Mouse (Mus musculus): ENCODE results near the gene Apol8. TPM values are rescaled to one million over a fixed set of nuclear protein-coding genes. Genes with fewer than 3 reads are reported as not detected.

Gene Apol8
- total and polyA plus RNA-seq, 2 experiments from 2014 or later, result 0.36 TPM; not detected in 1

DNA sequence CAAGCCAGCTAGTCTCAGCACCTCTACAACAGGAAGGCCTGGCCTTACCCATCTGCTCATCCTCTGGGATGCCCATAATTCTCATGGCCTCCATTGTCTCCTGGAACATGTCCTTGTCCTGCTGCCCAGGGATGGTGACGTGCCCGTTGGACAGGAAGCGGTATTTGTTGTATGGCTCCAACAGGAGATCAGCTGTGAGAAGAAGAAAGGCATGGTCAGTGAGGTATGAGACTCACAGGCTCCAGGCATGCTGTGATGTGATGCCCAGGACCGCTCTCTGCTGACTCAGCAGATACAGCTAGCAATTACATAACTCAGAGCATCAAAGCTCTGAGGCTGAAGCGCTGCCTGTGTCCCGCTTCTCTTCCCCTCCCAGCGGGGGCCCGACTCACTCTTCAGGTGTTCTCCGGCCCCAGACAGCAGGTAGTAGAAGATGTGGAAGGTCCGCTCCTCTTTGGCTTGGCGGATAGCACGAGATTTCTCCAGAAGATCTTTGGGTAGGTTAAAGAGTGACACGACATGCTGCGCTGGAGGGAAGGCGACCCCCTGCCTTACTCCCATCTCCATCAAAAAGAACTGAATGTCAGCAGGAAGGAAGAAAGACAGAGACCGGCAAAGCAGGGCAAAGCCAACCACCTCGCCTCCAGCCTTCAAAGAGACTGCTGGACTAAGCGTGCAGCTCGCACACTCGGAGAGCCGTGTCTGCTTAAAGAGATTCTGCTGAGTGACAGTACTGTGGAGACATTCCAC is 34.0 kb upstream of the Apol8 start:
- H3K9me3 ChIP-seq (ENCODE audit: low read length), result no peaks in the 10 kb centered on the region
- DNase-seq (ENCODE audit: low spot score), result no peak
- no peak for ATAC-seq (ENCODE audit: low FRiP score)
- H3K4me2 ChIP-seq (ENCODE audit: low read depth, low read length, poor library complexity, severe bottlenecking), result no peak overlapping the region
- H3K9ac ChIP-seq (replicated peaks; ENCODE audit: low read length, poor library complexity, severe bottlenecking), result no peak overlapping the region
- whole genome bisulfite sequencing, result 86% methylated on average over 21 of the region's 21 CpGs
- no peak for TF ChIP-seq CTCF (IDR thresholded peaks at IDR 0.05)
- no peaks in the 10 kb centered on the region for H3K27me3 ChIP-seq (ENCODE audit: insufficient read depth, low read length)
- H3K4me1 ChIP-seq (ENCODE audit: insufficient read depth, low read length), result no peaks in the 10 kb centered on the region
- H3K4me3 ChIP-seq (ENCODE audit: low read depth, low read length), result no peak overlapping the region
- no peak overlapping the region for H3K27ac ChIP-seq (ENCODE audit: low read depth, low read length)
- H3K36me3 ChIP-seq (ENCODE audit: insufficient read depth, low read length), result peaks cover 44% of the 10 kb centered on the region

DNA sequence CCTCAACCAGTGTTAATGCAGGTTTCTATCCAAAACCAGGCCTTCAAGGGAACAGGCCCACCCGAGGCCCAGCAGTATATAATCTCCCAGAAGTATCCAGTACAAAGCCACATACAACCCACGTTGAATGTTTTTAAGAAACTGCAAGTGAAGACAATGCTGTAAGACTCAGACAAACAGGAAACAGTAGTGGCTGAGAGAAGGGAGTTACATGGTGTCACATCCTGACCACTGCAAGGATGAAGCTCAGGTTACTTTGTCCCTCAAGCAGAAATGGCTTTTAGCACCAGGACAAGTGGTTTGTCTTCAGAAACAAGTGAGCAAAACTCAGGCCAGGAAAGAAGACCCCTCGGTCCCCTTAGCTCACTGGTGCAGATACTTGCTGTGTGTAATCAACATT is 32.4 kb upstream of the Apol8 start:
- TF ChIP-seq CTCF (IDR thresholded peaks at IDR 0.05), result no peak
- H3K27me3 ChIP-seq (ENCODE audit: insufficient read depth, low read length), result no peaks in the 10 kb centered on the region
- no peak overlapping the region for H3K4me2 ChIP-seq (ENCODE audit: low read depth, low read length, poor library complexity, severe bottlenecking)
- no peaks in the 10 kb centered on the region for H3K4me1 ChIP-seq (ENCODE audit: insufficient read depth, low read length)
- no peak overlapping the region for H3K4me3 ChIP-seq (ENCODE audit: low read depth, low read length)
- 87% methylated on average over 3 of the region's 3 CpGs for WGBS
- H3K36me3 ChIP-seq (ENCODE audit: insufficient read depth, low read length), result peaks cover 57% of the 10 kb centered on the region
- DNase-seq (ENCODE audit: low spot score) (no peak), ATAC-seq (ENCODE audit: low FRiP score) (no peak)
- no peak overlapping the region for H3K27ac ChIP-seq (ENCODE audit: low read depth, low read length)
- H3K9ac ChIP-seq (replicated peaks; ENCODE audit: low read length, poor library complexity, severe bottlenecking), result no peak overlapping the region
- no peaks in the 10 kb centered on the region for H3K9me3 ChIP-seq (ENCODE audit: low read length)

DNA sequence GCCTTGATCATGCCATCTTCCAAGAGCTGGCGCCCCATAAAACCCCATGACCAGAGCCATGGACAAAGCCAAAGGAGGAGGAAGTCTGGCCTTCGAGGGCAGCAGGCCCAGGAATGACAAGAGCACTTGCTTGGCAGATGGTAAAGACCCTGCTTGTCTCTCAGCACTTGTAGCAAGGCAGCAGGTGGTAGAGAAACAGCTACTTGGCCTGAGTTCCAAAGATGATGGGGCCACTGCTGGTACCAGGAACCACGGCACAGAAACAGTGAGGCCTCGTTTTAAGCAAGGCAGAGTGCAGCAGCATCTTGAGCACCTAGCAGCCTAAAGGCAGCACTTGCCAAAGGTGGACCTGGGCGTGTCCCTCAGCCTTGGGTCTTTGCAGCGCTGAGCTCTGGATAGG is 31.6 kb upstream of the Apol8 start:
- DNase-seq (ENCODE audit: low spot score), result no peak
- TF ChIP-seq CTCF (IDR thresholded peaks at IDR 0.05), result no peak

DNA sequence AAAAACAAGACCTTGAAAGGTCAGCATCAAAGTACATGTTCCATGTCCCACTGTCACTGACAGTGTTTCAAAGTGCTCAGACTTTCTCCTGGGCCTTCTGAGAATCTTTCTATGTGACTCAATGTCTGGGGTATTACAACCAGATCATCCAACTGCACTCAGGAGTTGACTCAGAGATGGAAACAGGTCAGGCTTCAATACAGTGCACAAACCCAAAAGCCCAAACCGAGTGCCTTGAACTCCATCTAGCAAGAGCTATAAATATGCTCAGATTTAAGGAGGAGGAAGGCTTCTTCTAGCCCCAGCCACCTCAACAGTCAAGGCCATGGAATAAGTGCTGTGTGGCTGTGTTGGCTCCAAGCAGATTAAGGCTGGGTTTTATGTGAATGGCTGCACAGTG is 29.0 kb upstream of the Apol8 start:
- H3K27me3 ChIP-seq (ENCODE audit: insufficient read depth, low read length), result no peaks in the 10 kb centered on the region
- no peaks in the 10 kb centered on the region for H3K9me3 ChIP-seq (ENCODE audit: low read length)
- no peak for ATAC-seq (ENCODE audit: low FRiP score)
- H3K4me1 ChIP-seq (ENCODE audit: insufficient read depth, low read length), result no peaks in the 10 kb centered on the region
- no peak for DNase-seq (ENCODE audit: low spot score)
- no peak overlapping the region for H3K9ac ChIP-seq (replicated peaks; ENCODE audit: low read length, poor library complexity, severe bottlenecking)
- H3K4me2 ChIP-seq (ENCODE audit: low read depth, low read length, poor library complexity, severe bottlenecking), result no peak overlapping the region
- H3K27ac ChIP-seq (ENCODE audit: low read depth, low read length), result no peak overlapping the region
- peaks cover 83% of the 10 kb centered on the region for H3K36me3 ChIP-seq (ENCODE audit: insufficient read depth, low read length)
- H3K4me3 ChIP-seq (ENCODE audit: low read depth, low read length), result no peak overlapping the region
- 88% methylated on average over 1 of the region's 1 CpGs for WGBS
- no peak for TF ChIP-seq CTCF (IDR thresholded peaks at IDR 0.05)

More for the DNA sequence above, 31.6 kb upstream of the Apol8 start:
- Histone ChIP-seq H3K36me3 (ENCODE audit: insufficient read depth, low read length) (peaks cover 59% of the 10 kb centered on the region), H3K9me3 (ENCODE audit: low read length) (no peaks in the 10 kb centered on the region), H3K9ac (replicated peaks; ENCODE audit: low read length, poor library complexity, severe bottlenecking) (no peak overlapping the region), H3K4me1 (ENCODE audit: insufficient read depth, low read length) (no peaks in the 10 kb centered on the region), H3K27ac (ENCODE audit: low read depth, low read length) (no peak overlapping the region), H3K27me3 (ENCODE audit: insufficient read depth, low read length) (no peaks in the 10 kb centered on the region), H3K4me2 (ENCODE audit: low read depth, low read length, poor library complexity, severe bottlenecking) (no peak overlapping the region), H3K4me3 (ENCODE audit: low read depth, low read length) (no peak overlapping the region)
- ATAC-seq (ENCODE audit: low FRiP score), result no peak
- 86% methylated on average over 6 of the region's 6 CpGs for WGBS

DNA sequence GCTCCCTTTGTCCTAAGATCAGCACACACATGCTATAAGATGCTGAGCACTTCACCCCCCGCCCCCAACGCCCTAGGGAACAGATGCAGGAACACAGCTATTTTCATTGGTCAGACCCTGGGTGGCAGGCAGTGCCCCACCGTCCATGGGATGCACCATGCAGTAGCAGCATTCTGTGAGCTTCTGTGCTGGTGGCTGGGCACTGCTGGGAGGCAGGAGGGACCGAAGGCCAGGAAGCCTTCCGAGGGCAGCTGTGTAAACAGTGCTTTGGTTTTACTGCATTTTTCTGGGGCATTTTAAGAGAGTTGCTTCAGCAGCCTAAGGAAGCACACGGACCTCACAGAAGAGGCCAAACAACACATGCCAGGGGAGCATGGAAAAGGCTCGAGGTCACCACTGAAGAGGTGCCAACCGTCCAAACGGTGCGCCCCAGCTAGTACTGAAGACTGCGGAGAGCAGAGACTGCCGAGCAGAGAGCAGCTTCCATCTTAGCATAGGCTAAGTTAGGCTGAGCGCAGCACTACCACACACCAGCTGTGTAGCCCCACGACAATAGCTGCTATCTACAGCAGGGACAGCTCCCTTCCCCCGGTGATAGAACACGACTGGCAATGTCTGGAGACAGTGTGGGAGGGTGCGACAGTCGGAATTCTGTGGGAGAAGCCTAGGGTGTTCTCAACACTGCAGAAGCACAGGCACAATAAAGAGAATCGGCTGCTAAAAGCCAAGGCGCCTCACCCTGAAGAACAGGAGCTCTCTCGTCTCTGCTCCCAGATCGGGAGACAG is 27.4 kb upstream of the Apol8 start:
- 85% methylated on average over 22 of the region's 22 CpGs for WGBS
- Histone ChIP-seq H3K9ac (replicated peaks; ENCODE audit: low read length, poor library complexity, severe bottlenecking) (no peak overlapping the region), H3K9me3 (ENCODE audit: low read length) (no peaks in the 10 kb centered on the region), H3K4me1 (ENCODE audit: insufficient read depth, low read length) (no peaks in the 10 kb centered on the region), H3K4me2 (ENCODE audit: low read depth, low read length, poor library complexity, severe bottlenecking) (no peak overlapping the region), H3K36me3 (ENCODE audit: insufficient read depth, low read length) (peaks cover 84% of the 10 kb centered on the region), H3K27me3 (ENCODE audit: insufficient read depth, low read length) (no peaks in the 10 kb centered on the region), H3K4me3 (ENCODE audit: low read depth, low read length) (no peak overlapping the region), H3K27ac (ENCODE audit: low read depth, low read length) (no peak overlapping the region)
- TF ChIP-seq CTCF (IDR thresholded peaks at IDR 0.05), result no peak
- ATAC-seq (ENCODE audit: low FRiP score) (no peak), DNase-seq (ENCODE audit: low spot score) (no peak)

DNA sequence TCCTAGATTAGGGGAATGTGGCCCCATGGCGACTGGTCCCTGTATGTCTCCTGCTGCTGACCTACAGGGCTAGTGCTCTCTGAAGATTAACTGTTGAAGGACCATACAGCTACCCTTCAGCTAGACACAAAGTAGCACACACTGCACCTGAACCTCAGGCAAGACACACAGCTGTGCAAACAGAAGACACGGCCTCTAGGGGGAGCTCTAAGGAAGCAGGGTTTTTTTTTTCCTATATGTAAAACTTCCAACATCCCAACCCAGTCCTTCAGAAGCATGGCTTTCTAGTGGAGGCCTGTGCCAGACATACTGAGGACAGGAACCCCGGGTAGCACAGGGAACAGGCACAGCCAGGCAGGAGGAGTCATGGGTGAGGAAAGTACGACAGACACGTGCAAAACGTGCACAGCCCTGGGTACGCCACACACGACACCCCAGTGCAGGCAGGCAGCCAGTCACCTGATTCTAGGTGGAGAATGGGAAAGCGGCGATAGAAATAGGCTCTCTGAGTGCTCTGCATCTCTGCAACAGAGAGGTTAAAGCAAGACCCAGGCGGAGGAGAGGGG is 25.7 kb upstream of the Apol8 start:
- 88% methylated on average over 11 of the region's 11 CpGs for WGBS
- Histone ChIP-seq H3K4me2 (ENCODE audit: low read depth, low read length, poor library complexity, severe bottlenecking) (no peak overlapping the region), H3K4me1 (ENCODE audit: insufficient read depth, low read length) (no peaks in the 10 kb centered on the region), H3K4me3 (ENCODE audit: low read depth, low read length) (no peak overlapping the region), H3K27ac (ENCODE audit: low read depth, low read length) (no peak overlapping the region), H3K36me3 (ENCODE audit: insufficient read depth, low read length) (peaks cover 77% of the 10 kb centered on the region), H3K9me3 (ENCODE audit: low read length) (no peaks in the 10 kb centered on the region), H3K27me3 (ENCODE audit: insufficient read depth, low read length) (no peaks in the 10 kb centered on the region), H3K9ac (replicated peaks; ENCODE audit: low read length, poor library complexity, severe bottlenecking) (no peak overlapping the region)
- TF ChIP-seq CTCF (IDR thresholded peaks at IDR 0.05), result peak; percentile 58
- DNase-seq (ENCODE audit: low spot score) (no peak), ATAC-seq (ENCODE audit: low FRiP score) (no peak)
